Mouse (Mus musculus) spleen, adult 2 months (tissue): ENCODE measurements around the gene Ngf. TPM values are rescaled to one million over a fixed set of nuclear protein-coding genes. Genes with fewer than 3 reads are reported as not detected.

Source experiments
- DNase-seq, 2 experiments: peaks; one replicate each; pipeline versions ENCODE4 v3.0.0 to v3.0.0-alpha.2; 2012 to 2021; ENCODE audit warnings: low spot score in 2 of 2, low read depth in 1 of 2
- H3K27ac ChIP-seq: fragments of 200-500 bp; 2 replicates; pipeline ENCODE4 v1.5.1; 2012; ENCODE audit warnings: low read length, inconsistent platforms; ENCODE audit not compliant: insufficient read depth
- H3K27me3 ChIP-seq: fragments of 200-500 bp; 2 replicates; pipeline ENCODE4 v1.6.1; 2012; ENCODE audit warnings: mild to moderate bottlenecking, moderate library complexity, low read length, inconsistent platforms; ENCODE audit not compliant: control insufficient read depth, insufficient read depth
- H3K36me3 ChIP-seq: fragments of 200-500 bp; 2 replicates; pipeline ENCODE4 v1.6.1; 2012; ENCODE audit warnings: mild to moderate bottlenecking, low read length, inconsistent platforms; ENCODE audit not compliant: control insufficient read depth, insufficient read depth
- H3K4me1 ChIP-seq: fragments of 200-500 bp; 2 replicates; pipeline ENCODE4 v1.6.1; 2011; ENCODE audit warnings: inconsistent platforms; ENCODE audit not compliant: control insufficient read depth, insufficient read depth, insufficient read length
- H3K4me3 ChIP-seq: fragments of 200-500 bp; 2 replicates; pipeline ENCODE4 v1.5.1; 2011; ENCODE audit warnings: mild to moderate bottlenecking, inconsistent platforms; ENCODE audit not compliant: insufficient read depth, insufficient read length; ENCODE audit errors: extremely low read depth
- CTCF ChIP-seq: fragments of 200-500 bp; IDR thresholded peaks from 2 replicates; pipeline ENCODE4 v1.5.1; 2011; ENCODE audit warnings: mild to moderate bottlenecking, inconsistent platforms; ENCODE audit not compliant: insufficient read depth, insufficient read length, insufficient replicate concordance; ENCODE audit errors: extremely low read depth
- POLR2A ChIP-seq: fragments of 200-500 bp; IDR thresholded peaks from 2 replicates; pipeline ENCODE4 v1.6.1; 2011; ENCODE audit warnings: low read depth, low read length, inconsistent platforms
- WGBS: fragments of 180-500 bp; shearing (Covaris S2); methylation state at CpG from one replicate; pipeline ENCODE4 v1.1.7; 2018; 5-methylcytosine and 5-hydroxymethylcytosine counted together
- polyA plus RNA-seq: library from polyadenylated mRNA; depleted of rRNA; stranded (reverse); fragments of >200 nt; gene quantifications from 2 replicates; pipeline ENCODE4 v1.2.3, GENCODE M21; 2012

Ngf gene
- polyA plus RNA-seq, 1 experiment: 12.4 TPM

DNA sequence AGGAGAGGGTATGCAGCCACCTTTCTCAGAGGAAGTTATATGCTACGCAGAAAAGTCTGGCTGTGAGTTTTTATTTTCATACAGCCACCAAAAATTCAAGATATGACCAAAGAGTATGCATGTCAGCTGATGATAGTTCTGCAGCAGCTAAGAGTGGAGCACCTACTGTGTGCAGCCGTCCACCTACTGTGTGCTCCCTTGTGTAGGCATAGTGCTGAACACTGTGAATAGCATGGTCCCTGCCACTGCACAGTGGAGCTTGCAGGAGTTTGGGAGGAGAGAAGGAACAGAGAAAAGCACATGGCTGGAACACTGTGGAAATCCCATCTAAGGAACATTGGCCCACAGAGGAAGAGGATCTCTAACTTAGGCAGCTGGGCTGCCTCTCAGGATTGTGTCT lies 6.4 kb upstream of the Ngf start:
- Histone ChIP-seq H3K27me3 (no peaks in the 10 kb centered on the region), H3K36me3 (no peaks in the 10 kb centered on the region), H3K4me1 (no peaks in the 10 kb centered on the region), H3K4me3 (no peak overlapping the region), H3K27ac (no peak overlapping the region)
- 89% methylated on average over 2 of the region's 2 CpGs for WGBS
- DNase-seq: no peak
- no peak for TF ChIP-seq CTCF
- no peak for TF ChIP-seq POLR2A

DNA sequence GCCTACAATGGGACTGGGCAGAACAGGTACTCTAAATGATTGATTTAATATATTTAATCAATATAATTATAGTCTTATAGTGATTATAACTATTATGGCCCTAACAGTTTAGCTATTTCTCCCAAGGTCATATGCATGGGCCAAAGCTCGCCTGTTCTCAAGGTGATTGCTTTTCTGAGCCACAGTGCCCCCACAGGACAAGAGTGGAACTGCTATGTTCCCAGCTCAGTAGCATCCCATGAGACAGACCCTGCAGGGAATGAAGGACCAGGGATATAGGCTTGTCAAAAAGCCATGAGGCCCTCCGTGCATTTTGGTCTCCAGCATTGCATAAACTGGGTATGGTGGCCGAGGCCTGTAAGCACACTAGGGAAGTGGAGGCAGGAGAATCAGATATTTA lies 3.1 kb upstream of the Ngf start:
- no peaks in the 10 kb centered on the region for H3K4me1 ChIP-seq
- TF ChIP-seq POLR2A: no peak
- TF ChIP-seq CTCF: no peak
- no peak overlapping the region for H3K4me3 ChIP-seq
- no peaks in the 10 kb centered on the region for H3K36me3 ChIP-seq
- no peaks in the 10 kb centered on the region for H3K27me3 ChIP-seq
- H3K27ac ChIP-seq: no peak overlapping the region
- 25% methylated on average over 3 of the region's 3 CpGs for WGBS
- DNase-seq: no peak

DNA sequence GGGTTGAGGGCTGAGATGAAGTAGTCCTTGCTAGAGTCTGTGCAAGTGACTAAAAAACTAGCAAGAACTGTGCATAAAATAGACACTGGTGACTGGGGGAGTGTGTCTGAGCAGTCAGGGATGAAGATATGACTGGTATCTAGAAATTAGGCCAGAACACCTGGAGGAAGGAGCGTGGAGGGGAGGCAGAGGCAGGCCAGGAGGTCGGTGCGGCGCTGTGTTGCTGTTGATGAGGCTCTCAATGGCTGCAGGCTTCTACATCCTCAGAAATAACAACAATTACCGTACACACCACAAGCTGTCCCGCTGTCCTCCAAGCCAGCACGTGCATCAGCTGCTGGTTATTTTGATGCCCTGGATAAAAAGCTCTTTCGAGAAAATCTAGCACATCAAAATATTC lies 2.6 kb upstream of the Ngf start:
- DNase-seq: no peak
- no peak for TF ChIP-seq CTCF
- no peak for TF ChIP-seq POLR2A
- Histone ChIP-seq H3K36me3 (no peaks in the 10 kb centered on the region), H3K27me3 (no peaks in the 10 kb centered on the region), H3K4me1 (no peaks in the 10 kb centered on the region), H3K4me3 (no peak overlapping the region), H3K27ac (no peak overlapping the region)
- WGBS: 84% methylated on average over 8 of the region's 8 CpGs

DNA sequence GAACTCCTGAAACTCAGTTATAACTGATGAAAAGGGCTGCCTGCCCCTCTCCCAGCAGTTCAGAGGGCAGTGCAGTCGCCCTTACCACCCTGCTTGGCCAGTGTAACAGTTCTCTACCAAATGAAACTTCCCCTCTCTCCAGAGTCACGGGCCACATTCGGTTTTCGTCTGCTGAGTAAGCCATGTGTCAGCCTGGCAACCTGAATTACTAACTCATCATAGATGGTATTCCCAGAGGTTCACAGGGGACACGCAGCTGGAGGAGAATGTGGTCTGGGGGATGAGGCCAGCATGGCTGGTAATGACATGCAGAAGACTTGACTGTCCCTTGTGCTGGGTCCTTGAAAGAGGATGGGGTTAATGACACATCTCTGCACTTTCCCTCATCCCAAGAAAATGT lies 1.5 kb downstream of the Ngf start:
- DNase-seq: no peak
- Histone ChIP-seq H3K4me1 (no peaks in the 10 kb centered on the region), H3K36me3 (no peaks in the 10 kb centered on the region), H3K27ac (no peak overlapping the region), H3K27me3 (no peaks in the 10 kb centered on the region), H3K4me3 (no peak overlapping the region)
- 64% methylated on average over 5 of the region's 5 CpGs for WGBS
- TF ChIP-seq POLR2A (no peak), CTCF (no peak)

DNA sequence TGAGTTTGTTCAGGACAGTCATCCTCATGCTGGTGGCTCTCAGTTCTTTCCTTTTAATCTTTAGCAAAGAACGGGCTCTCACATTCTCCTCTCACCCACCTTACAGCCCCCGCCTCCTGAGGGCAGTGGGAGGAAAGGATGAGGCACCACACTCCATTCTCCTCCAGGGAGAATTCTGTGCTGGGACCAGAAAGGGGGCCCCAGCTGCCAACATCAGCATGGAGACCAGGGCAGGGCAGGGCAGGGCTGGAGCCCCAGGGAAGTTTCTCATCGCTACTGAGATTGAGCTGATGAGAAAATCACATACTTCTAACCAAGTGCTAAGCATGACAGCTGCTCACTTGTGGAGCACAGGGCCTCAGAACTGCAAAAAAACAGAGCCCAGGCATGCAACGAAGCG lies 2.1 kb downstream of the Ngf start:
- H3K27ac ChIP-seq: no peak overlapping the region
- H3K4me3 ChIP-seq: no peak overlapping the region
- WGBS: 68% methylated on average over 5 of the region's 5 CpGs

DNA sequence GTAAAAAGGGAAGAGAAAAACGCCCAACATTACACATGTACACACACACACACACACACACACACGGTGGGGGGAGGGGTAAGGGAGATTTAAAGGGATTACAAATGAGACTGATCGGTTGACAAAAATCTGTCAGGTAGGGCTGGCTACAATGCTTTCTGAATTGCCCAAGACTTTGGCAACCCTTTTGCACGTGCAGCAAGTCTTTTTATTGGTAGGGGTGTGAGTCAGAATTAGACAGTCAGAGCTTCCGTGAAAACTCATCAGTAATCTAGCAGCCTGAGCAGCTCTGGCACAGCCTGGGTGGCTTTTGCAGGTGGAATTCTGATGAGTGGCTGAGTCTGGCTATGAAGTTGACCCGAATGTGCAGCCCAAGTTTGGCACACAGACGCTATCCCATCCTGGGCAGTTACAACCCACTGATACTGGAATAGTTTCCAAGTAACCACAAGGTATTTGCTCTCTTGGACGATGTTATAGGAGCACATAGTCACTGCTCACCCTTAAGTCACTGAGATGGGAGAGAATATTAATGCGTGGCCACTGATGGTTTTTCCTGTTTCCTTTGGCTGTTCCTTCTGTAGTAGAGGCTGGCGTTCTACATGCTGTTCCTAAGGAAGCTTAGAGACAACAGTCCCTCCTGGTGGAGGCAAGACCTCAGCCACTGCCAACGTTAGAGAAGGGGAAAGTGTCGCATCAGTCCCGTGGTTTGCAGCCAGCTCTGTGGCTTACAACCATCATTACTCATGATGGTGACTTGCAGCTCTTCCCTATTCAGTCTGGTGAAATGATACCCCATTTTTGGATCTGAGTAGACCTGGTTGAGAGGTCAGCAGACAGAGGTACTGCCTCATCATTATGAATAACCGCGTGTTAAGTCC lies 4.8 kb downstream of the Ngf start:
- H3K4me1 ChIP-seq: no peaks in the 10 kb centered on the region
- H3K27me3 ChIP-seq: no peaks in the 10 kb centered on the region
- no peak overlapping the region for H3K27ac ChIP-seq
- DNase-seq: no peak
- H3K36me3 ChIP-seq: no peaks in the 10 kb centered on the region
- TF ChIP-seq POLR2A: no peak
- no peak overlapping the region for H3K4me3 ChIP-seq
- 72% methylated on average over 15 of the region's 15 CpGs for WGBS

More for the DNA sequence above, 2.1 kb downstream of the Ngf start:
- no peaks in the 10 kb centered on the region for H3K4me1 ChIP-seq
- DNase-seq: no peak
- H3K36me3 ChIP-seq: no peaks in the 10 kb centered on the region
- TF ChIP-seq CTCF (no peak), POLR2A (no peak)
- no peaks in the 10 kb centered on the region for H3K27me3 ChIP-seq

DNA sequence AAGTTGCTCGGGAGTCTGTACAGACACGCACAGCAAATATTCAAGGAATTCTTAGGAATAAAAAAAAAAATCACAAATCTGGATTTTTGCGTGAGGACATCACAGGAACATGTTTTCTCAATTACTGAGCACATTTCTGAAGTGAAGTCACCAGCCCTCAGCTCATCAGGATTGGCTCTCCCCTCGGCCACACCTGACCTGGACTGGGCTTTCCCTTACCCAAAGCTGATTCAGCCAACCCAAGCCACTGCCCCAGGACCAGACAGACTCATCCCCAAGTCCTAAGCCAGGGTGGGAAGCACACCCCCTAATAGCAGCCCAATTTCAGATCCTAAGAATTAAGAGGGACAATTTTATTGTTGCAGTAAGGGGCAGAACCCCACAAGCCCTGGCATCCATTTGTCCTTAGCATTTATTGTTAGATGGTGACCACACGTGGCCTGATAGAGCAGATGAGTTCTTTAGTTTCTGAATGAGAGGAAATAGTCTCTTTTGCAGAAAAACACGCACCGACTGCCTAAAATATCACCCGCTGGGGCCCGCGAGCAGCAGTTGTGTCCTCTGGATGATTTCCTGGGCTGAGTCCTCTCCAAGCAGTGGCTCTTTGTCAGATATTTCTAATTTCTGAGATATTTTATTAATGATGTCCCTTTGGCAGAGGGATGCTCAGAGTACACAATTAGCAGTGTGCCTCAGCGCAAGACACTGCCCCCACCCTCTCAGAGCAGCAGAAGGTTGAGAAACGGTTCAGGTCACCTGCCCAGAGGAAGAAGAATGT lies 8.4 kb downstream of the Ngf start:
- Histone ChIP-seq H3K36me3 (no peaks in the 10 kb centered on the region), H3K4me3 (no peak overlapping the region), H3K27me3 (no peaks in the 10 kb centered on the region), H3K27ac (no peak overlapping the region), H3K4me1 (no peaks in the 10 kb centered on the region)
- WGBS: 81% methylated on average over 12 of the region's 12 CpGs
- TF ChIP-seq CTCF (no peak), POLR2A (no peak)
- DNase-seq: no peak
